Mouse (Mus musculus): ENCODE results near the gene Cacna1g. TPM values are rescaled to one million over a fixed set of nuclear protein-coding genes. Genes with fewer than 3 reads are reported as not detected.

Gene Cacna1g
- total and polyA plus RNA-seq, 3 experiments, result 1.7 to 3.7 (median 2.4) TPM

DNA sequence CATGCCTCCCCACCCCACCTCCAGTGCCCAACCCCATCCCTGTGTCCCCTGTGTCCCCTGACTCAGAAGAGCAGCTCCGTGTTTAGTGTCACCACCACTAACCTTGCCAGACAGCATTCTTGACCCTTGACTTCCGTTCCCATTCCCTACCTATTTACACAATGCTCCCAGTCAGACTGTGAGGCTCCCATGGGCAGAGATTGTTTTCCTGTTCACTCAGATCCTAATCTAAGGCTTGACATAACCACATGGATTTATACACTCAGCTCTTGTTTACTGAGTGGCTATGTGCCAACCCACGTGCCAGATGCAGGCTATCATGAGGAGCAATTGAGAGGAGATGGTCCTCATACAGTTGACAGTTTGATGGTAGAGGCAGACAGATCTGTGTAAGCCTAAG is 108.7 kb downstream of the Cacna1g start:
- H3K27me3 ChIP-seq (replicated peaks), result peaks cover 3% of the 10 kb centered on the region
- no peak overlapping the region for H3K9ac ChIP-seq (ENCODE audit: insufficient read depth, low read depth)
- no peak overlapping the region for H3K4me2 ChIP-seq (ENCODE audit: insufficient read depth, low read depth, poor library complexity, severe bottlenecking)
- in situ Hi-C loops (cut with MboI; ENCODE audit: low pct_ligation_motif_present, low pct_unique_long_range_greater_than_20kb, low sequenced_read_pairs), result no loop called here
- peaks cover 4% of the 10 kb centered on the region for H3K9me3 ChIP-seq (replicated peaks; ENCODE audit: low read length)
- TF ChIP-seq TCF12 (IDR thresholded peaks at IDR 0.05; ENCODE audit: low read depth, low read length), result no peak
- no peak for TF ChIP-seq CHD1 (IDR thresholded peaks at IDR 0.05; ENCODE audit: low read depth, low read length)
- TF ChIP-seq IRF4 (IDR thresholded peaks at IDR 0.05; ENCODE audit: low read depth, low read length), result no peak
- no peak for TF ChIP-seq SMC3 (IDR thresholded peaks at IDR 0.05; ENCODE audit: low read depth, low read length)
- no peak for TF ChIP-seq ZNF384 (IDR thresholded peaks at IDR 0.05; ENCODE audit: low read depth, low read length)
- TF ChIP-seq CHD2 (IDR thresholded peaks at IDR 0.05; ENCODE audit: low read length), result no peak
- TF ChIP-seq ETS1 (conservative IDR thresholded peaks at IDR 0.05; ENCODE audit: low read depth, low read length), result no peak
- TF ChIP-seq POLR2AphosphoS2 (IDR thresholded peaks at IDR 0.05; ENCODE audit: low read depth, low read length), result no peak
- no peak for TF ChIP-seq ELF1 (IDR thresholded peaks at IDR 0.05; ENCODE audit: low read depth, low read length)
- no peak for TF ChIP-seq MAZ (IDR thresholded peaks at IDR 0.05; ENCODE audit: low read depth, low read length)
- TF ChIP-seq ZKSCAN1 (IDR thresholded peaks at IDR 0.05; ENCODE audit: borderline replicate concordance, low read depth, low read length), result no peak
- no peak for TF ChIP-seq RCOR1 (conservative IDR thresholded peaks at IDR 0.05; ENCODE audit: low read depth, low read length)
- no peak for TF ChIP-seq MXI1 (IDR thresholded peaks at IDR 0.05; ENCODE audit: low read depth, low read length)
- no peak for TF ChIP-seq KAT2A (IDR thresholded peaks at IDR 0.05; ENCODE audit: insufficient replicate concordance, low read length)
- no peak for DNase-seq (ENCODE audit: extremely low read depth)
- no peak overlapping the region for H3K27ac ChIP-seq (ENCODE audit: insufficient read depth, low read depth)
- dilution Hi-C loops (cut with MboI; ENCODE audit: extremely low pct_ligation_motif_present, extremely low pct_unique_long_range_greater_than_20kb, low sequenced_read_pairs), result no loop called here
- H3K79me2 ChIP-seq (replicated peaks; ENCODE audit: control insufficient read depth, extremely low read depth, insufficient read depth, poor library complexity, severe bottlenecking), result no peaks in the 10 kb centered on the region
- no peaks in the 10 kb centered on the region for H3K36me3 ChIP-seq (replicated peaks in 1 of 2; ENCODE audit: control insufficient read depth in 1 of 2, insufficient read depth in 1 of 2, low read length in 1 of 2)
- peaks cover under 1 to 9% of the 10 kb centered on the region in 2 experiments for H3K4me1 ChIP-seq (ENCODE audit: control insufficient read depth in 1 of 2, insufficient read depth in 2 of 2)
- no peak overlapping the region for H3K4me3 ChIP-seq (replicated peaks in 1 of 3; ENCODE audit: low read depth in 2 of 3, low read length in 2 of 3, poor library complexity in 1 of 3)

DNA sequence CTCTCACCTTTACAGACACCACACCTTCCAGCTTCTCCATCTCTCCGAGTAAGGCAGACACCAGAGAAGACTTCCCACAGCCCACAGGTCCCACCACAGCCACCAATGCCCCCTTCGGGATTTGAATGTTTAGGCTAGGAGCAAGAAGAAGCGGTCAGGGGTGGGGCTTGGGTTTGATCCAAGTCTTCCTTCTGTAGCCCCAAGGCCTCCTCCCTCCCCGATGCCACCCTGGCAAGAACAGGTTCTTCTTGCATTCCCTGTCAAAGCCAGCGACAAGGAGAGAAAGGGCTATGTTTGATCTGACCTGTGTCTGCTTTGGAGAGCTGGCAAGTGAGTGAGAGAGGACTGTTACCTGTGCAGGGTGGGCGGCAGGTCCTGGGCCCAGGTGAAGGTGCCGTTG is 110.3 kb downstream of the Cacna1g start:
- Histone ChIP-seq H3K4me1 (ENCODE audit: control insufficient read depth in 1 of 2, insufficient read depth in 2 of 2) (peaks cover 10 to 17% of the 10 kb centered on the region in 2 experiments), H3K27me3 (replicated peaks) (peaks cover 3% of the 10 kb centered on the region), H3K36me3 (replicated peaks in 1 of 2; ENCODE audit: control insufficient read depth in 1 of 2, insufficient read depth in 1 of 2, low read length in 1 of 2) (no peaks in the 10 kb centered on the region), H3K4me2 (ENCODE audit: insufficient read depth, low read depth, poor library complexity, severe bottlenecking) (no peak overlapping the region), H3K4me3 (replicated peaks in 1 of 3; ENCODE audit: low read depth in 2 of 3, low read length in 2 of 3, poor library complexity in 1 of 3) (no peak overlapping the region), H3K27ac (ENCODE audit: insufficient read depth, low read depth) (no peak overlapping the region), H3K79me2 (replicated peaks; ENCODE audit: control insufficient read depth, extremely low read depth, insufficient read depth, poor library complexity, severe bottlenecking) (no peaks in the 10 kb centered on the region), H3K9ac (ENCODE audit: insufficient read depth, low read depth) (no peak overlapping the region), H3K9me3 (replicated peaks; ENCODE audit: low read length) (peaks cover 4% of the 10 kb centered on the region)
- dilution Hi-C loops (cut with MboI; ENCODE audit: extremely low pct_ligation_motif_present, extremely low pct_unique_long_range_greater_than_20kb, low sequenced_read_pairs), result no loop called here
- no peak for DNase-seq (ENCODE audit: extremely low read depth)
- TF ChIP-seq ZNF384 (IDR thresholded peaks at IDR 0.05; ENCODE audit: low read depth, low read length), result no peak
- TF ChIP-seq TBP (conservative IDR thresholded peaks at IDR 0.05; ENCODE audit: low read depth, low read length), result no peak
- TF ChIP-seq EP300 (IDR thresholded peaks at IDR 0.05; ENCODE audit: low read length), result no peak
- no peak for TF ChIP-seq MAFK (IDR thresholded peaks at IDR 0.05; ENCODE audit: insufficient replicate concordance, low read length)
- in situ Hi-C loops (cut with MboI; ENCODE audit: low pct_ligation_motif_present, low pct_unique_long_range_greater_than_20kb, low sequenced_read_pairs), result no loop called here
